Mouse (Mus musculus) heart, postnatal 0 days (tissue): ENCODE data around the gene Lmna. TPM values are rescaled to one million over a fixed set of nuclear protein-coding genes. Genes with fewer than 3 reads are reported as not detected.

Experiments
- ATAC-seq: fragments of 200-750 bp; cut with Nextera tagmentation; 2 replicates; pipeline ENCODE4 v1.8.0; 2017; ENCODE audit warnings: low read depth, moderate number of reproducible peaks, moderate library complexity; ENCODE audit not compliant: insufficient read depth
- DNase-seq: peaks from one replicate; pipeline ENCODE4 v3.0.0-alpha.2; 2016; ENCODE audit warnings: low spot score
- H3K27ac ChIP-seq: fragments of 300-500 bp; sonication (generic); 2 replicates; pipeline ENCODE4 v1.5.1; 2014; ENCODE audit warnings: low read depth, mild to moderate bottlenecking
- H3K27me3 ChIP-seq: fragments of 300-500 bp; sonication (generic); 2 replicates; pipeline ENCODE4 v1.6.1; 2014; ENCODE audit warnings: low read length, mixed read lengths; ENCODE audit not compliant: control insufficient read depth, insufficient read depth
- H3K36me3 ChIP-seq: fragments of 300-500 bp; sonication (generic); replicated peaks from 2 replicates; pipeline ENCODE4 v1.6.1; 2014; ENCODE audit warnings: low read length, mixed read lengths; ENCODE audit not compliant: control insufficient read depth, insufficient read depth
- H3K4me1 ChIP-seq: fragments of 300-500 bp; sonication (generic); 2 replicates; pipeline ENCODE4 v1.6.1; 2014; ENCODE audit warnings: antibody characterized with exemption; ENCODE audit not compliant: control insufficient read depth, insufficient read depth
- H3K4me2 ChIP-seq: fragments of 300-500 bp; sonication (generic); 2 replicates; pipeline ENCODE4 v1.6.1; 2014; ENCODE audit warnings: low read depth, mild to moderate bottlenecking, low read length, moderate library complexity
- H3K4me3 ChIP-seq: fragments of 300-500 bp; sonication (generic); 2 replicates; pipeline ENCODE4 v1.5.1; 2014; ENCODE audit warnings: low read depth, low read length
- H3K9ac ChIP-seq: fragments of 300-500 bp; sonication (generic); replicated peaks from 2 replicates; pipeline ENCODE4 v1.6.1; 2014; ENCODE audit warnings: low read depth, low read length, mixed read lengths
- H3K9me3 ChIP-seq: fragments of 300-500 bp; sonication (generic); replicated peaks from 2 replicates; pipeline ENCODE4 v1.6.1; 2016; ENCODE audit warnings: low read length; ENCODE audit not compliant: control insufficient read depth
- CTCF ChIP-seq: IDR thresholded peaks from 2 replicates; pipeline ENCODE4 v1.5.1; 2016; ENCODE audit warnings: antibody characterized with exemption, control low read depth, low read depth
- EP300 ChIP-seq: IDR thresholded peaks from 2 replicates; pipeline ENCODE4 v1.6.1; 2016; ENCODE audit warnings: antibody characterized with exemption, low read depth
- WGBS: fragments of 180-500 bp; shearing (Covaris S2); extraction: QIAGEN DNeasy Blood & Tissue Kit; methylation state at CpG from one replicate; pipeline ENCODE4 v1.1.7; 2014; 5-methylcytosine and 5-hydroxymethylcytosine counted together
- polyA plus RNA-seq: library from polyadenylated mRNA; unstranded; fragments of >200 nt; fragmentation: Nextera tagmentation; extraction: Ambion mirVana; gene quantifications from 2 replicates; pipeline ENCODE4 v1.2.1, GENCODE M21; 2015
- total RNA-seq: library from RNA; depleted of rRNA; stranded (reverse); fragments of >200 nt; gene quantifications from 2 replicates; pipeline ENCODE4 v1.2.3, GENCODE M21; 2014; ENCODE audit warnings: low replicate concordance

Lmna gene
- total and polyA plus RNA-seq, 2 experiments from 2014 or later = 122 to 156 TPM

DNA sequence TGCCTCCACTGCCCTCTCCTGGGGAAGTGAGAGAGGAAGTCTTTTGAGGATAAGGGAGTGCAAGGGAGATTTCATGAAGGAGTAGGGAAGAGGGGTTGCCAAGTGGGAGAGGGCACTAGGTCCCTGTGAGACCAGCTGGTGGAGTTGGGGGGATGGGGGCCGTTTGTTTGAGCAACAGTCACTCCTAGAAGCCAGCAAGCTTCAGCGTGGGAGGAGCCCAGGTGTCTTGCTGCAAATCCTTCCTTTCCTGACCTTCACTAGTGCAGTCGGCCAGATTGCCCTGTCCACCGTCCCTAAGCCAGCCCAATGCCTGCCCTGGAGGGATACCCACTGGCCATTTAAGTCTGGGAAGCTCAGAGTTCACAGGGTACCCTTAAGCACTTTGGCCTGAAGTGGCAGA lies 1.8 kb upstream of the Lmna start:
- 48% methylated on average over 4 of the region's 4 CpGs for WGBS
- H3K4me1 ChIP-seq = peaks cover 33% of the 10 kb centered on the region

DNA sequence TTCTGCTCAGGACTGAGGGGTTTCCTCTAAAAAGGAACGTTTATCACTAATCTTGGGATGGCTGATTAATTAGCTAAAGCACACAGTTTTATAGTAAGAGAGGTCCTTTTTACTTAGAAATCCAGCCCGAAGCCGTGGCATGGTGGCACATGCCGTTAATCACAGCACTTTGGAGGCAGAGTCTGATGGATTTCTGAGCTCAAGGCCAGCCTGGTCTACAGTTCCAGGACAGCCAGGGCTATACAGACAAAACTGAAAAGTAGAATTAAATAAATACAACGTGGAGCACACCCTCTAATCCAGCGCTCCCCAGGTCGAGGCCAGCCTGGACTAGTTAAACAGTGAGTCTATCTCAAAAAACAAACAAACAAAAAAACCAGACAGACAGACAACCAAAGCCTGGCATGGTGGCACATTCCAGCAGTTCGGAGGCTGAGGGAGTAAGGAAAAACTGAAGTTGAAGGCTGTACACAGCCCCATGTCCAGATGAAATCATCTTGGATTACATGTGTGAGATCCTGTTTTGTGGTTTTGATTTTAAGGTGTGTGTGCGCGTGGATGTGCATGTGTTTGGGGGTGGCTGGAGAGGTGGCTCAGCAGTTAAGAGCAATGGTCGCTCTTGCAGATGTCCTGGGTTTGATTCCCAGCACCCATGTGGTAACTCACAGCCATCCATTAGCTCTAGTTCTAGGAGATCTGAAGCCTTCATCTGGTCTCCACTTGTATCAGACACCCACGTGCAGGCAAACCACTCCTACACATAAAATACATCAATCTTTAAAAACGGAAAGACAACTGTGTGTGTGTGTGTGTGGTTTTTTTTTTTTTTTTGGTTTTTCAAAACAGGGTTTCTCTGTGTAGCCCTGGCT lies 899 bp upstream of the Lmna start:
- no peaks in the 10 kb centered on the region for H3K36me3 ChIP-seq
- H3K9ac ChIP-seq = peak overlapping the region; percentile 26; the same call in 1 of the 2 replicates
- H3K4me1 ChIP-seq = peaks cover 28% of the 10 kb centered on the region
- 53% methylated on average over 13 of the region's 13 CpGs for WGBS
- H3K4me2 ChIP-seq = peak overlapping the region; percentile 62
- TF ChIP-seq CTCF (no peak), EP300 (no peak)
- no peaks in the 10 kb centered on the region for H3K27me3 ChIP-seq
- ATAC-seq (no peak), DNase-seq (no peak)
- peak overlapping the region; percentile 43 for H3K4me3 ChIP-seq
- H3K27ac ChIP-seq = peak overlapping the region; percentile 90
- H3K9me3 ChIP-seq = no peaks in the 10 kb centered on the region

More for the DNA sequence above, 1.8 kb upstream of the Lmna start:
- ATAC-seq = no peak
- Histone ChIP-seq H3K36me3 (no peaks in the 10 kb centered on the region), H3K9me3 (no peaks in the 10 kb centered on the region), H3K9ac (no peak overlapping the region), H3K4me3 (no peak overlapping the region), H3K4me2 (no peak overlapping the region), H3K27ac (no peak overlapping the region), H3K27me3 (no peaks in the 10 kb centered on the region)
- TF ChIP-seq CTCF = 0 out of 2 replicates have a peak, but pooled peaks have one; percentile 16
- TF ChIP-seq EP300 = no peak
- DNase-seq = no peak

DNA sequence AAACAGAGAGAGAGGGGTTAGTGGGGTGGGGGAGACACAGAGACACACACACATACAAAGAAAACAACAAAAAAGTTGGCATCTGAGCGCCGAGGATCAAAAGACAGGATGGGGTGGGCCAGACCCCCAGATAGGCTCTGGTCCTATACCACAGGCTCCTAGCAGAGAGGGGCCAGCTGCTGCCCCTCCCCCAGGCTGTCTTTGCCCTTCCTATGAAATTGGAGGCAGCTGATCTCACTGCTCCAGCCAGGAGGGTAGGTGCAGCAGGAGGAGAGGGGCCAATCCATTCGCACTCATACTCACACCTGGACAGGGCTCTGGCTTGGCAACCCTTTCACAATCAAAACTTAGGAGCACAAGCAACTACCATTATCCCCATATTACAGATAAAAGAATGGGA lies 506 bp downstream of the Lmna start:
- Histone ChIP-seq H3K9me3 (no peaks in the 10 kb centered on the region), H3K4me1 (peaks cover 20% of the 10 kb centered on the region), H3K9ac (peak overlapping the region; percentile 41; the same call in 1 of the 2 replicates), H3K36me3 (no peaks in the 10 kb centered on the region), H3K4me3 (peak overlapping the region; percentile 43), H3K4me2 (peak overlapping the region; percentile 62), H3K27me3 (no peaks in the 10 kb centered on the region), H3K27ac (peak overlapping the region; percentile 90)
- TF ChIP-seq CTCF = no peak
- no peak for TF ChIP-seq EP300
- ATAC-seq = no peak
- no peak for DNase-seq
- 67% methylated on average over 3 of the region's 3 CpGs for WGBS

DNA sequence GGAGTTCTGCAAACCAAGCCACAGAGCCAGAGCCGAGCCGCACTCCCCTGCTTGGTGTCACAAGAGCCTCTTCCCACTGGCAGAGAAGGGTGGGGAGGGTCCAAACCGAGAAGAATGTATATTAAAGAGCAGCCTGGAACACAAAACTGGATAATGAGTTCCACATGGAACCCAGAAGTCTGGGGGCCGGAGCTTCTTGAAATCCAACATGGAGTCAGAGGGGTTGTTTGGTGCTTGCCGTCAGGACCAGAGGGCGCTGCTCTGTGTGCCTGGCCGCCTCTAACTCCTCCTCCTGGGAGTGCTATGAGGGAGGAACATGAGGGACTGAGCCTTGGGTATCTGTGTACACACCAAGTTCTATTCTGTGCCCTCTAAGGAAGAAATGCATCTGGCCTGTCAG lies 4.0 kb downstream of the Lmna start:
- H3K36me3 ChIP-seq = no peaks in the 10 kb centered on the region
- peaks cover 33% of the 10 kb centered on the region for H3K4me1 ChIP-seq
- H3K27ac ChIP-seq = no peak overlapping the region
- H3K9ac ChIP-seq = no peak overlapping the region
- WGBS = 64% methylated on average over 7 of the region's 7 CpGs
- H3K27me3 ChIP-seq = no peaks in the 10 kb centered on the region
- H3K4me3 ChIP-seq = no peak overlapping the region
- no peak overlapping the region for H3K4me2 ChIP-seq
- DNase-seq (no peak), ATAC-seq (no peak)
- TF ChIP-seq EP300 (no peak), CTCF (no peak)
- H3K9me3 ChIP-seq = no peaks in the 10 kb centered on the region

DNA sequence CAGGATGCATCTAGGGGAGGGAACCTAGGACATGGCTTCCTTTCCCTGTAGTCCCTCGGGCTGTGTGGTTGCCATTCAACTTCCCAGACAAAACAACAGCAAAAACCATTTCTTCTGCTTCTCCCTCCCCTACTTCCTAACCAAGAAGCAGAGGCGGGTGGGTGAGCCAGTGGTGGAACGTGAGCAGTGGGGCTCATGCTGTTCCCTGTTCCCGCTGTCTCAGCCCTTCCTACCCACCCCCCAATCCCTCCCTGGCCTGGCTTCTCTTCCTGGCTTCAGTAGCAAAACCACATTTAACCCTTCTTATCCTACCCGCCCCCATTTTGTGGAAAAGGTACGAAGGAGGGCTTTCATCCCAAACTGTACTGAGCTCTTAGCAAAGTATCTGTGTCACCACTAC lies 4.7 kb downstream of the Lmna start:
- H3K9me3 ChIP-seq = no peaks in the 10 kb centered on the region
- no peak overlapping the region for H3K4me3 ChIP-seq
- no peak overlapping the region for H3K27ac ChIP-seq
- DNase-seq = no peak
- no peaks in the 10 kb centered on the region for H3K27me3 ChIP-seq
- ATAC-seq = no peak
- peaks cover 33% of the 10 kb centered on the region for H3K4me1 ChIP-seq
- no peak for TF ChIP-seq EP300
- TF ChIP-seq CTCF = no peak
- H3K9ac ChIP-seq = no peak overlapping the region
- H3K4me2 ChIP-seq = no peak overlapping the region
- 71% methylated on average over 6 of the region's 6 CpGs for WGBS
- H3K36me3 ChIP-seq = no peaks in the 10 kb centered on the region
